Mouse (Mus musculus): ENCODE measurements at regions not wholly inside any gene's neighbourhood (a gene's known extent, or its start where the extent isn't known, plus 50 kb on each side); places are given as distances from the start of the nearest gene placed in this dataset.

- H3K9ac ChIP-seq: no peak overlapping the region
- no peaks in the 10 kb centered on the region for H3K36me3 ChIP-seq
- peaks cover 27% of the 10 kb centered on the region for H3K4me1 ChIP-seq (replicated peaks)
- ATAC-seq (replicated peaks; ENCODE audit: insufficient number of reproducible peaks, insufficient read depth, low FRiP score, low read depth): no peak
- no peak overlapping the region for H3K4me3 ChIP-seq
- H3K27ac ChIP-seq: no peak overlapping the region
- no peak overlapping the region for H3K4me2 ChIP-seq
- H3K27me3 ChIP-seq: no peaks in the 10 kb centered on the region
- WGBS: 33% methylated on average over 5 of the region's 5 CpGs
- H3K9me3 ChIP-seq (replicated peaks): no peaks in the 10 kb centered on the region
Observed at GRCm38 (mm10) chr5:118471569-118471968, 88.9 kb upstream of the Med13l start.

- no peak overlapping the region for H3K9ac ChIP-seq
- no peaks in the 10 kb centered on the region for H3K27me3 ChIP-seq
- no peak overlapping the region for H3K4me2 ChIP-seq
- H3K36me3 ChIP-seq: no peaks in the 10 kb centered on the region
- ATAC-seq (replicated peaks; ENCODE audit: insufficient number of reproducible peaks, insufficient read depth, low FRiP score, low read depth): no peak
- H3K4me3 ChIP-seq: no peak overlapping the region
- peaks cover 34% of the 10 kb centered on the region for H3K4me1 ChIP-seq (replicated peaks)
- WGBS: 77% methylated on average over 10 of the region's 10 CpGs
- no peak overlapping the region for H3K27ac ChIP-seq
- no peaks in the 10 kb centered on the region for H3K9me3 ChIP-seq (replicated peaks)
Observed at GRCm38 (mm10) chr5:118472291-118472690, 88.2 kb upstream of the Med13l start.

GRCm38 (mm10) chr5:118473128-118473730 is 87.2 kb upstream of the Med13l start:
- Histone ChIP-seq H3K4me1 (replicated peaks) (peaks cover 41% of the 10 kb centered on the region), H3K9me3 (replicated peaks) (no peaks in the 10 kb centered on the region), H3K36me3 (no peaks in the 10 kb centered on the region), H3K27ac (no peak overlapping the region), H3K9ac (no peak overlapping the region), H3K4me2 (no peak overlapping the region), H3K27me3 (no peaks in the 10 kb centered on the region), H3K4me3 (no peak overlapping the region)
- WGBS: 31% methylated on average over 5 of the region's 5 CpGs
- ATAC-seq (replicated peaks; ENCODE audit: insufficient number of reproducible peaks, insufficient read depth, low FRiP score, low read depth): no peak

GRCm38 (mm10) chr5:118476597-118476996 is 83.9 kb upstream of the Med13l start:
- H3K4me2 ChIP-seq: peak overlapping the region; percentile 17; the same call in 1 of the 2 replicates
- ATAC-seq (replicated peaks; ENCODE audit: insufficient number of reproducible peaks, insufficient read depth, low FRiP score, low read depth): 0 out of 2 replicates have a peak, but pooled peaks have one; percentile 43
- H3K4me3 ChIP-seq: no peak overlapping the region
- H3K4me1 ChIP-seq (replicated peaks): peaks cover 42% of the 10 kb centered on the region
- no peaks in the 10 kb centered on the region for H3K27me3 ChIP-seq
- no peaks in the 10 kb centered on the region for H3K36me3 ChIP-seq
- H3K27ac ChIP-seq: peak overlapping the region; percentile 4; the same call in 1 of the 2 replicates
- no peaks in the 10 kb centered on the region for H3K9me3 ChIP-seq (replicated peaks)
- WGBS: 40% methylated on average over 5 of the region's 5 CpGs
- no peak overlapping the region for H3K9ac ChIP-seq

- peak overlapping the region; percentile 64 for H3K4me2 ChIP-seq
- peak overlapping the region; percentile 20 for H3K27ac ChIP-seq
- peak overlapping the region; percentile 38 for H3K4me3 ChIP-seq
- H3K27me3 ChIP-seq: no peaks in the 10 kb centered on the region
- H3K36me3 ChIP-seq: no peaks in the 10 kb centered on the region
- no peak overlapping the region for H3K9ac ChIP-seq
- no peak for ATAC-seq (replicated peaks; ENCODE audit: insufficient number of reproducible peaks, insufficient read depth, low FRiP score, low read depth)
- no peaks in the 10 kb centered on the region for H3K9me3 ChIP-seq (replicated peaks)
- H3K4me1 ChIP-seq (replicated peaks): peaks cover 38% of the 10 kb centered on the region
- 46% methylated on average over 19 of the region's 19 CpGs for WGBS
Observed at GRCm38 (mm10) chr5:118477131-118478119, 83.1 kb upstream of the Med13l start.

- peaks cover 38% of the 10 kb centered on the region for H3K4me1 ChIP-seq (replicated peaks)
- peak; percentile 79 for ATAC-seq (replicated peaks; ENCODE audit: insufficient number of reproducible peaks, insufficient read depth, low FRiP score, low read depth)
- H3K9ac ChIP-seq: 0 out of 2 replicates have a peak overlapping the region, but pooled peaks have one; percentile 29
- peak overlapping the region; percentile 38 for H3K4me3 ChIP-seq
- peak overlapping the region; percentile 32; the same call in 1 of the 2 replicates for H3K27ac ChIP-seq
- H3K4me2 ChIP-seq: peak overlapping the region; percentile 64
- 11% methylated on average over 15 of the region's 15 CpGs for WGBS
- no peaks in the 10 kb centered on the region for H3K27me3 ChIP-seq
- H3K36me3 ChIP-seq: no peaks in the 10 kb centered on the region
- H3K9me3 ChIP-seq (replicated peaks): no peaks in the 10 kb centered on the region
Observed at GRCm38 (mm10) chr5:118478120-118478768, 82.2 kb upstream of the Med13l start.

GRCm38 (mm10) chr5:118480000-118480399 is 80.5 kb upstream of the Med13l start:
- no peaks in the 10 kb centered on the region for H3K9me3 ChIP-seq (replicated peaks)
- H3K4me2 ChIP-seq: no peak overlapping the region
- H3K27ac ChIP-seq: peak overlapping the region; percentile 25; the same call in 1 of the 2 replicates
- H3K4me3 ChIP-seq: no peak overlapping the region
- WGBS: 46% methylated on average over 5 of the region's 5 CpGs
- ATAC-seq (replicated peaks; ENCODE audit: insufficient number of reproducible peaks, insufficient read depth, low FRiP score, low read depth): no peak
- no peaks in the 10 kb centered on the region for H3K36me3 ChIP-seq
- H3K9ac ChIP-seq: no peak overlapping the region
- peaks cover 39% of the 10 kb centered on the region for H3K4me1 ChIP-seq (replicated peaks)
- H3K27me3 ChIP-seq: no peaks in the 10 kb centered on the region

GRCm38 (mm10) chr5:118480965-118481793 is 79.3 kb upstream of the Med13l start:
- Histone ChIP-seq H3K4me1 (replicated peaks) (peaks cover 35% of the 10 kb centered on the region), H3K4me3 (no peak overlapping the region), H3K4me2 (no peak overlapping the region), H3K27me3 (no peaks in the 10 kb centered on the region), H3K36me3 (no peaks in the 10 kb centered on the region), H3K9me3 (replicated peaks) (no peaks in the 10 kb centered on the region), H3K9ac (no peak overlapping the region), H3K27ac (no peak overlapping the region)
- 75% methylated on average over 10 of the region's 10 CpGs for WGBS
- no peak for ATAC-seq (replicated peaks; ENCODE audit: insufficient number of reproducible peaks, insufficient read depth, low FRiP score, low read depth)

GRCm38 (mm10) chr5:118481794-118482049 is 78.8 kb upstream of the Med13l start:
- H3K9me3 ChIP-seq (replicated peaks): no peaks in the 10 kb centered on the region
- no peaks in the 10 kb centered on the region for H3K27me3 ChIP-seq
- H3K36me3 ChIP-seq: no peaks in the 10 kb centered on the region
- no peak overlapping the region for H3K27ac ChIP-seq
- no peak overlapping the region for H3K4me3 ChIP-seq
- no peak overlapping the region for H3K9ac ChIP-seq
- ATAC-seq (replicated peaks; ENCODE audit: insufficient number of reproducible peaks, insufficient read depth, low FRiP score, low read depth): no peak
- peaks cover 30% of the 10 kb centered on the region for H3K4me1 ChIP-seq (replicated peaks)
- H3K4me2 ChIP-seq: no peak overlapping the region

- WGBS: 44% methylated on average over 7 of the region's 7 CpGs
- Histone ChIP-seq H3K9me3 (replicated peaks) (no peaks in the 10 kb centered on the region), H3K4me2 (no peak overlapping the region), H3K9ac (no peak overlapping the region), H3K36me3 (no peaks in the 10 kb centered on the region), H3K27me3 (no peaks in the 10 kb centered on the region), H3K4me1 (replicated peaks) (peaks cover 21% of the 10 kb centered on the region), H3K4me3 (no peak overlapping the region), H3K27ac (no peak overlapping the region)
- ATAC-seq (replicated peaks; ENCODE audit: insufficient number of reproducible peaks, insufficient read depth, low FRiP score, low read depth): no peak
Observed at GRCm38 (mm10) chr5:118482598-118482997, 77.9 kb upstream of the Med13l start.

- no peak overlapping the region for H3K27ac ChIP-seq
- no peaks in the 10 kb centered on the region for H3K27me3 ChIP-seq
- H3K4me3 ChIP-seq: no peak overlapping the region
- H3K4me1 ChIP-seq (replicated peaks): peaks cover 17% of the 10 kb centered on the region
- WGBS: 19% methylated on average over 7 of the region's 7 CpGs
- H3K4me2 ChIP-seq: no peak overlapping the region
- no peaks in the 10 kb centered on the region for H3K9me3 ChIP-seq (replicated peaks)
- no peak for ATAC-seq (replicated peaks; ENCODE audit: insufficient number of reproducible peaks, insufficient read depth, low FRiP score, low read depth)
- no peaks in the 10 kb centered on the region for H3K36me3 ChIP-seq
- H3K9ac ChIP-seq: no peak overlapping the region
Observed at GRCm38 (mm10) chr5:118483001-118483400, 77.5 kb upstream of the Med13l start.

Data from heart, embryonic 15.5 days (tissue).